Mouse (Mus musculus): ENCODE measurements around the gene Wwp2.

DNA sequence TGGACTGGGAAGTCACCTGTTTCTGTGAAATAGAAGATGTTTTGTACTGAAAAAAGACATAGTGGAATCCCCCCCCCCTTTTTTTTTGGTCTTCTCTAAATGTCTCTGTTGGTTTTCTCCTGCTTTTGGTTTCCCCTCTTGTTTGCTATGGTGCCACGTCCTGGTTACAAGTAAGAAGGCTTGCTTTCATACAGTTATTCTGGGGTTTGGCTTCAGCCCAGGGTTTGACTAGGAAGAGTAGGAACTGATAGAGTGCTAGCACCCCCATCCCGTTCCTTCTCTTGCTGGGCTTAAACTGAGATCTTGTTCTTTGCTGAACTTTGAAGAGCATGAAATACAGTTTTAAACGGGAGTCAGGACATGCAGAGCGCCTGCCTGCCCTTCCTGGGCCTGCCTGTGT is 105.2 kb downstream of the Wwp2 start:
- no peak for TF ChIP-seq CTCF (IDR thresholded peaks at IDR 0.05; ENCODE audit: control insufficient read depth, insufficient read depth, insufficient replicate concordance, low read depth, low read length)
- no peak for TF ChIP-seq POLR2A (IDR thresholded peaks at IDR 0.05; ENCODE audit: control insufficient read depth, low read depth, low read length)
